Mouse (Mus musculus) erythroblast, embryonic 14.5 days (primary cell): ENCODE data around the gene Pkn2. TPM values are rescaled to one million over a fixed set of nuclear protein-coding genes. Genes with fewer than 3 reads are reported as not detected.
A peak's percentile ranks its signal among the peaks of the same experiment; 100 is the strongest.

Source experiments
- H3K27me3 ChIP-seq: 2 replicates; pipeline ENCODE4 v1.6.1; 2012; ENCODE audit warnings: inconsistent platforms; ENCODE audit not compliant: control insufficient read depth
- H3K36me3 ChIP-seq: 2 replicates; pipeline ENCODE4 v1.6.1; 2012; ENCODE audit warnings: mild to moderate bottlenecking, inconsistent platforms; ENCODE audit not compliant: control insufficient read depth
- H3K4me1 ChIP-seq: 2 replicates; pipeline ENCODE4 v1.6.1; 2012; ENCODE audit warnings: inconsistent platforms; ENCODE audit not compliant: control insufficient read depth
- H3K4me3 ChIP-seq: replicated peaks from 2 replicates; pipeline ENCODE3; 2012; ENCODE audit warnings: moderate library complexity, mild to moderate bottlenecking, inconsistent platforms
- H3K9me3 ChIP-seq: 2 replicates; pipeline ENCODE4 v1.6.1; 2012; ENCODE audit warnings: low read length, inconsistent platforms, mixed read lengths; ENCODE audit not compliant: control insufficient read depth
- GATA1 ChIP-seq: IDR thresholded peaks from 2 replicates; pipeline ENCODE4 v1.6.1; 2012; ENCODE audit warnings: low read length, inconsistent platforms, mixed read lengths
- TAL1 ChIP-seq: IDR thresholded peaks from 3 replicates; pipeline ENCODE4 v1.6.1; 2012; ENCODE audit warnings: low read length, inconsistent platforms, mixed read lengths
- polyA plus RNA-seq: library from polyadenylated mRNA; stranded (reverse); fragments of >175 nt; gene quantifications from 2 replicates; pipeline ENCODE4 v1.2.3, GENCODE M21; 2012

The Pkn2 gene
- polyA plus RNA-seq, 1 experiment: 5.1 TPM

- no peak overlapping the region for H3K4me3 ChIP-seq
- no peaks in the 10 kb centered on the region for H3K4me1 ChIP-seq
- H3K36me3 ChIP-seq: peaks cover 98% of the 10 kb centered on the region
- H3K27me3 ChIP-seq: no peaks in the 10 kb centered on the region
- H3K9me3 ChIP-seq: no peaks in the 10 kb centered on the region
- TF ChIP-seq TAL1: no peak
- no peak for TF ChIP-seq GATA1
Observed at GRCm38 (mm10) chr3:142786423-142787072, 95.3 kb downstream of the Pkn2 start.

- Histone ChIP-seq H3K36me3 (peaks cover 80% of the 10 kb centered on the region), H3K4me3 (no peak overlapping the region), H3K9me3 (no peaks in the 10 kb centered on the region), H3K4me1 (peaks cover 12% of the 10 kb centered on the region), H3K27me3 (no peaks in the 10 kb centered on the region)
- TF ChIP-seq GATA1 (no peak), TAL1 (no peak)
Observed at GRCm38 (mm10) chr3:142777227-142777626, 104.6 kb downstream of the Pkn2 start.

GRCm38 (mm10) chr3:142773538-142774191 lies 108.1 kb downstream of the Pkn2 start:
- Histone ChIP-seq H3K36me3 (peaks cover 61% of the 10 kb centered on the region), H3K27me3 (no peaks in the 10 kb centered on the region), H3K4me1 (peaks cover 22% of the 10 kb centered on the region), H3K9me3 (no peaks in the 10 kb centered on the region), H3K4me3 (no peak overlapping the region)
- TF ChIP-seq GATA1: no peak
- no peak for TF ChIP-seq TAL1

GRCm38 (mm10) chr3:142770518-142770917 lies 111.3 kb downstream of the Pkn2 start:
- no peaks in the 10 kb centered on the region for H3K9me3 ChIP-seq
- peaks cover 41% of the 10 kb centered on the region for H3K4me1 ChIP-seq
- peaks cover 40% of the 10 kb centered on the region for H3K36me3 ChIP-seq
- H3K4me3 ChIP-seq: no peak overlapping the region
- TF ChIP-seq TAL1 (no peak), GATA1 (no peak)
- H3K27me3 ChIP-seq: no peaks in the 10 kb centered on the region

GRCm38 (mm10) chr3:142768498-142768897 lies 113.3 kb downstream of the Pkn2 start:
- Histone ChIP-seq H3K27me3 (no peaks in the 10 kb centered on the region), H3K36me3 (peaks cover 27% of the 10 kb centered on the region), H3K4me1 (peaks cover 44% of the 10 kb centered on the region), H3K4me3 (no peak overlapping the region), H3K9me3 (no peaks in the 10 kb centered on the region)
- TF ChIP-seq GATA1 (no peak), TAL1 (no peak)

- Histone ChIP-seq H3K27me3 (no peaks in the 10 kb centered on the region), H3K4me1 (peaks cover 41% of the 10 kb centered on the region), H3K9me3 (no peaks in the 10 kb centered on the region), H3K4me3 (peak overlapping the region; percentile 97), H3K36me3 (peaks cover 2% of the 10 kb centered on the region)
- TF ChIP-seq GATA1 (no peak), TAL1 (no peak)
Observed at GRCm38 (mm10) chr3:142765778-142766165, 116.0 kb downstream of the Pkn2 start.

GRCm38 (mm10) chr3:142764995-142765777 lies 116.6 kb downstream of the Pkn2 start, which contains the start of gene Gtf2b:
Gtf2b (plus strand) TSS chr3:142765045.
- H3K4me1 ChIP-seq: peaks cover 39% of the 10 kb centered on the region
- H3K36me3 ChIP-seq: peaks cover 2% of the 10 kb centered on the region; the same call in 1 of the 2 replicates
- TF ChIP-seq GATA1: no peak
- TF ChIP-seq TAL1: no peak
- no peaks in the 10 kb centered on the region for H3K9me3 ChIP-seq
- peak within 1 kb of the TSS; percentile 97 for H3K4me3 ChIP-seq
- no peaks in the 10 kb centered on the region for H3K27me3 ChIP-seq

- Histone ChIP-seq H3K36me3 (no peaks in the 10 kb centered on the region), H3K4me1 (peaks cover 30% of the 10 kb centered on the region), H3K9me3 (no peaks in the 10 kb centered on the region), H3K27me3 (no peaks in the 10 kb centered on the region), H3K4me3 (no peak overlapping the region)
- no peak for TF ChIP-seq TAL1
- no peak for TF ChIP-seq GATA1
Observed at GRCm38 (mm10) chr3:142760356-142760755, 121.4 kb downstream of the Pkn2 start.

GRCm38 (mm10) chr3:142758593-142758992 lies 123.2 kb downstream of the Pkn2 start:
- Histone ChIP-seq H3K9me3 (no peaks in the 10 kb centered on the region), H3K4me3 (no peak overlapping the region), H3K36me3 (no peaks in the 10 kb centered on the region), H3K27me3 (no peaks in the 10 kb centered on the region), H3K4me1 (peaks cover 19% of the 10 kb centered on the region)
- no peak for TF ChIP-seq GATA1
- TF ChIP-seq TAL1: no peak
